Mouse (Mus musculus) CD8-positive naive resting alpha-beta T cell, adult 57 days (primary cell): ENCODE results near the gene Gpd1. TPM values are rescaled to one million over a fixed set of nuclear protein-coding genes. Genes with fewer than 3 reads are reported as not detected.

Experiments used
- total RNA-seq: library from RNA; stranded (reverse); gene quantifications from one replicate; pipeline ENCODE4 v1.2.4, GENCODE M21; 2023

The Gpd1 gene
- 0.52 TPM for total RNA-seq

DNA sequence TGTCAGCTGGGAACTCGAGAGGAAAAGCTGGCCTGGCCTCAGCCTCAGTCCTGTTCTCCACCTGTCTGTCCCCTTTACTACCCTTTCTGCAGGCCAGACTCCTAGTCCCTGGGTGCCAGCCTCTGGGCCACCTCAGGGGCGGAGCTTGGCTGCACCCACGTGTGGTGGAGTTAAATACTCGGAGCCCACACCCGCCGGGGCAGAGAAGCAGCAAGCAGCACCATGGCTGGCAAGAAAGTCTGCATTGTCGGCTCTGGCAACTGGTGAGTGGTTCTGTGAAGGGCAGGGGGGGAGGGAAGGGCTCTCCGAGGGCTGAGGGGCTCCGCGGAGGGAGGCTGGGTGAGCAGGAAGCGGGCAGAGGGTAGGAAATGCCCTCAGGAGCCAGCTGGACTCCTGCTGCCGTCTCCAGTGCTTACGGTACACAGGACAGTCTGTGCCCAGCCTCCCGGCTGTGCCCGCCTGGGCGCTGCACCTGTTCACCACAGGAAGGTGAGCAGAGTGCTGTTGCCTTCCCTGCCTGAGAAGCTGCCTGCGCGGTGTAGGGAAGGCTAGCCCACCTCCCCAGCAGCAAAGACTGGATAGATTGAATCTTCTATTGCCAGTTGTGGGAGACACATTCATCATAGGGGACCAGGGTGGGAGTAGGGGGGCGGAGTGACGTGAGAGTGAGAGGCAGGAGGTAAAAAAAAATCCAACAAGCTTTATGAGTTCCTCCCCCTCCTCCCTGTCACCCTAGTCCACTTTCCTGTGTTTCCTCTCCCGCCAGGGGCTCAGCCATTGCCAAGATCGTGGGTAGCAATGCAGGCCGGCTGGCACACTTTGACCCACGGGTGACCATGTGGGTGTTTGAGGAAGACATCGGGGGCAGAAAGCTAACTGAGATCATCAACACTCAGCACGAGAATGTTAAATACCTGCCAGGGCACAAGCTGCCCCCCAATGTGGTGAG, at the start of gene Gpd1:
TSS of gene Gpd1 (plus strand) at position 130 of the 949 bp plus-strand sequence.

GRCm38 (mm10) chr15:99670154-99670821, 47.0 kb upstream of the Gpd1 start, which contains the start of gene Asic1:
TSS of gene Asic1 (plus strand) at chr15:99670368.

DNA sequence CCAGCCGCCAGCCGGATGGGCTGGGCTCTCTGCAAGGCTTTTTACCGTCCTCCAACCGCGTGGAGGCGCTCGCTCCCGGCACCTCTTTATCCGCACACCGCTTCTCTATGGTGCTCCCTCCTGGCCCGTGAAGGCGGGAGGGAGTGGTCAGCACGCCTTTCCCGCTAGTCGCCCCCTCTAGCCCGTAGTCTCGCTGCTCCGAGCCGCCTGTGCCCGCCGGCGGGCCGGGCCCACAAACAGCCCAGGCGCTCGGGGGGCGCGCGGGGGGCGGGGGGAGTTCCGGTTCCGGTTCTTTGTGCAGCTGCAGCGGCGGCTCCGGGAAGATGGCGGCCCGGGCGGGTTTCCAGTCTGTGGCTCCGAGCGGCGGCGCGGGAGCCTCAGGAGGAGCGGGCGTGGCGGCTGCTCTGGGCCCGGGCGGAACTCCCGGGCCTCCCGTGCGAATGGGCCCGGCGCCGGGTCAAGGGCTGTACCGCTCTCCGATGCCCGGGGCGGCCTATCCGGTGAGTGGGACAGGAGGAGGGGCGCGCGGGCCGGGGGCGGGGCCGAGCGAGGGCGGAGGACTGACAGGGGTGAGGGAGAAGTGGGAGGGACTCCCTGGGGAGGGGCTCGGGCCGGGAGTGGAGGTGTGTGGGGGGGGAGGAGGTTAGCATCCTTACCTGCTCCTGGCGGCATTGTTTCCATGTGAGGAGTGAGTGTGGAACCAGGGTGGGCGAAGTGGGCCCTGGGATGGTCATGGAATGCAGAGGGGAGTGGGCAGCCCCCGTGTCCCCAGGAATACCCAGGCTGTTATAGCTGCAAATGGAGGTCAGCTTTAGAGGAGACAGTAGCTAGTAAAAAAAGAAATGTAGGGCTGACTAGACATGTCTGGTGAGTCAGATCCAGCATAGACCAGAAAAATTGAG, 15.1 kb upstream of the Gpd1 start, which contains the start of gene Smarcd1:
TSS of gene Smarcd1 (plus strand) at position 131 of the 902 bp plus-strand sequence.

GRCm38 (mm10) chr15:99705440-99706048, 11.8 kb upstream of the Gpd1 start, which contains the start of gene Gm17349:
TSS of gene Gm17349 (minus strand) at chr15:99705490.

GRCm38 (mm10) chr15:99725341-99726155, 8.2 kb downstream of the Gpd1 start, which contains the start of gene Cox14:
TSS of gene Cox14 (plus strand) at chr15:99725618.

DNA sequence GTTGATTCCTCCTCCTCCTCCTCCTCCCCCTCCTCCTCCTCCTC, 55.4 kb downstream of the Gpd1 start, which contains the start of gene Cers5:
TSS of gene Cers5 (minus strand) at position 5 of the 44 bp plus-strand sequence.

Other genes starting within 250 kb of the Gpd1 start
- 6.3 TPM for gene Bcdin3d, start 242.8 kb upstream of the Gpd1 start, total RNA-seq
- gene Faim2, start 189.3 kb upstream of the Gpd1 start, total RNA-seq = not detected
- gene Aqp2, start 138.5 kb upstream of the Gpd1 start, total RNA-seq = not detected
- not detected for gene Aqp5, start 126.7 kb upstream of the Gpd1 start, total RNA-seq
- not detected for gene Aqp6, start 116.1 kb upstream of the Gpd1 start, total RNA-seq
- gene Racgap1, start 65.9 kb upstream of the Gpd1 start, total RNA-seq = 64.1 TPM
- 0.31 TPM for gene Asic1, start 47.1 kb upstream of the Gpd1 start, total RNA-seq
- 45.3 TPM for gene Smarcd1, start 15.4 kb upstream of the Gpd1 start, total RNA-seq
- 4.8 TPM for gene Gm17349, start 12.0 kb upstream of the Gpd1 start, total RNA-seq
- 51.3 TPM for gene Cox14, start 8.1 kb downstream of the Gpd1 start, total RNA-seq
- 54.6 TPM for gene Cers5, start 55.4 kb downstream of the Gpd1 start, total RNA-seq
- gene Lima1, start 157.9 kb downstream of the Gpd1 start, total RNA-seq = 0.67 TPM
- gene Fam186a, start 249.5 kb downstream of the Gpd1 start, total RNA-seq = not detected